Mouse (Mus musculus): ENCODE data around the gene Slc26a3. TPM values are rescaled to one million over a fixed set of nuclear protein-coding genes. Genes with fewer than 3 reads are reported as not detected.

Slc26a3 gene
- polyA plus RNA-seq, 2 experiments, result 0.02 to 0.18 TPM

DNA sequence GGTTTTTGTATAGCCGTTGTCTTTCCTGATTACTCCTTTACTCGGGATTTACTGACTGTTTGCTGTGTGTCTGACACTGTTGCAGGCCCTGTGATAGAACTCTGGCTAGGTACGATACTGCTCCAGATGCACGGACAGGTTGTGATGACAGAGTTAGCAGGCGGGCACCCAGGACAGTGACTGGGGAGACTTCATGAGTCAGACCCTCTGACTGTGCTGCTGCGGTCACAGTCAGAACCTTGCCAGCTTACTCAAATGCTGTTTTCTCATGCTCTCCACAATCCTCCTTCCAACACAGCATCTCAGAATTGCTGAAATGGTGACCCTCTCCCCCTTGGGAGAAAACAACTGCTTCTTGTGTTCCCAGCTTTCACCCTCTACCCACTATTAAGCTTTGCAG lies 117.8 kb downstream of the Slc26a3 start:
- TF ChIP-seq EP300 (IDR thresholded peaks at IDR 0.05; ENCODE audit: low read depth) (no peak), CTCF (IDR thresholded peaks at IDR 0.05; ENCODE audit: low read depth) (no peak)
- Histone ChIP-seq H3K9me3 (ENCODE audit: control insufficient read depth, low read length) (no peaks in the 10 kb centered on the region), H3K36me3 (replicated peaks; ENCODE audit: control insufficient read depth, insufficient read depth, low read depth) (no peaks in the 10 kb centered on the region), H3K27me3 (ENCODE audit: control insufficient read depth, insufficient read depth, low read length) (no peaks in the 10 kb centered on the region; the same call in 1 of the 2 replicates), H3K4me3 (ENCODE audit: insufficient read depth in 1 of 2, low read depth in 2 of 2, low read length in 2 of 2) (no peak overlapping the region), H3K4me1 (replicated peaks; ENCODE audit: control insufficient read depth in 2 of 2, insufficient read depth in 2 of 2, low read length in 1 of 2) (no peaks in the 10 kb centered on the region), H3K9ac (replicated peaks) (no peak overlapping the region), H3K27ac (no peak overlapping the region), H3K4me2 (ENCODE audit: low read depth) (no peak overlapping the region)
- no peak for DNase-seq (ENCODE audit: low read depth in 3 of 3, low spot score in 3 of 3)
- 59% methylated on average over 6 of the region's 6 CpGs for WGBS (ENCODE audit: insufficient replicate concordance)
- no peak for ATAC-seq (ENCODE audit: insufficient read depth)

DNA sequence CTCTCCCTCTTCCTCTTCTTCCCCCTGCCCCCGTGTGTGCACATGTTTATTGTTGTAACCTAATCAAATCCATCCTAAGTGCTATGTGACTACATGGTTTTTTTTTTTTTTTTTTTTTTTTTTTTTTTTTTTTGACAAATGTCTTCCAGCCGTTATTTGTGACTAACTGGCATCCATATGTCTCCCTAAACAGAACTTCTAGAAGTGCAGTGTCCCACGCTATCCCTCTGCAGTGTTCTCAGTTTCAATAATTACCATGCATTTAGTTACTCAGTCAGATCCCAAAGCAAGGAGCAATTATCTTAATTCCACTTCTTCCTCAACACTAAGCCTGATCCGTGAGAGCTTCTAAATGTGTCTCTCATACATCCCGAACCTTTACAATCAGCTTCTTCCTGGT lies 120.5 kb downstream of the Slc26a3 start:
- Histone ChIP-seq H3K4me1 (replicated peaks; ENCODE audit: control insufficient read depth in 2 of 2, insufficient read depth in 2 of 2, low read length in 1 of 2) (no peaks in the 10 kb centered on the region), H3K9me3 (ENCODE audit: control insufficient read depth, low read length) (no peaks in the 10 kb centered on the region), H3K9ac (replicated peaks) (no peak overlapping the region), H3K4me3 (ENCODE audit: insufficient read depth in 1 of 2, low read depth in 2 of 2, low read length in 2 of 2) (no peak overlapping the region), H3K27me3 (ENCODE audit: control insufficient read depth, insufficient read depth, low read length) (no peaks in the 10 kb centered on the region), H3K27ac (no peak overlapping the region), H3K36me3 (replicated peaks; ENCODE audit: control insufficient read depth, insufficient read depth, low read depth) (no peaks in the 10 kb centered on the region), H3K4me2 (ENCODE audit: low read depth) (no peak overlapping the region)
- 51% methylated on average over 5 of the region's 5 CpGs for WGBS (ENCODE audit: insufficient replicate concordance)
- TF ChIP-seq CTCF (IDR thresholded peaks at IDR 0.05; ENCODE audit: low read depth) (no peak), EP300 (IDR thresholded peaks at IDR 0.05; ENCODE audit: low read depth) (no peak)
- ATAC-seq (ENCODE audit: insufficient read depth) (no peak), DNase-seq (ENCODE audit: low read depth in 3 of 3, low spot score in 3 of 3) (no peak)

DNA sequence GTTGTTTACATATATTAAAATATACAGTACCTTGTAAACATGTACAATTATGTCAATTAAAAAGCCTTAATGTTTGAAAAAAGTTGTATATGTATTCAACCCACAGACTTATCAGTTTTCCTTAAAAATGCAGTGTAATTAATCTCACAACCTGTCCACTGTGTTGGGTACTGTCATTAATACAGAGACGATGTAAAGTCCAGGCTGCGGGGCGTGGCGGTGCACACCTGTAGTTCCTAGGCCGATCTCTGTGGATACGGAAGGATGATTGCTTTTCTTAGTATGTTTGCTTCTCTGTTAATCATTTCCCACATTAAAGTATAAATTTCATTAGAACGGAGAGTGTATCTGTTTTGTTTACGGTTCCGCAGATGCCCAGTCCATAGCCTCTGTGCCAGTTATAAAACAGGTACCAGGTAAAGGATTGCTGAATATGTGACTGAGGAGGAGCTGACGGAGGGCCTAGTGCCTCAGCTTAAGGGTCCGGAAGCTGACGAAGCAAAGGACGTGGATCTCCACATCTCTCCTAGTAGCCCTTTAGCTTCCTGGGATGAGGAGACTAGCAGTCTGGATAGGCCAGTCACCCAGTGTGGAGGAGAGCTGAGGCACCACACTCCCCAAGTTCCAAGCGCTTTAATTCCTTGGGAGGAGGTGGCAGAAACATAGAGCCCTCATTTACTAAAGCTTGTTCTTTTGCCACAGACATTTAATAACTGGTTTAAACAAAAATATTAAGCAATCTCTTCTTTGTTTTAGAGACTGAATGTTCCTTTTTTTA lies 122.2 kb downstream of the Slc26a3 start:
- ATAC-seq (ENCODE audit: insufficient read depth), result no peak
- H3K9me3 ChIP-seq (ENCODE audit: control insufficient read depth, low read length), result no peaks in the 10 kb centered on the region
- H3K27ac ChIP-seq, result no peak overlapping the region
- DNase-seq (ENCODE audit: low read depth in 3 of 3, low spot score in 3 of 3), result no peak
- H3K4me3 ChIP-seq (ENCODE audit: insufficient read depth in 1 of 2, low read depth in 2 of 2, low read length in 2 of 2), result no peak overlapping the region
- no peaks in the 10 kb centered on the region for H3K4me1 ChIP-seq (replicated peaks; ENCODE audit: control insufficient read depth in 2 of 2, insufficient read depth in 2 of 2, low read length in 1 of 2)
- no peaks in the 10 kb centered on the region for H3K36me3 ChIP-seq (replicated peaks; ENCODE audit: control insufficient read depth, insufficient read depth, low read depth)
- H3K9ac ChIP-seq (replicated peaks), result no peak overlapping the region
- WGBS (ENCODE audit: insufficient replicate concordance), result 77% methylated on average over 14 of the region's 14 CpGs
- no peaks in the 10 kb centered on the region for H3K27me3 ChIP-seq (ENCODE audit: control insufficient read depth, insufficient read depth, low read length)
- no peak overlapping the region for H3K4me2 ChIP-seq (ENCODE audit: low read depth)
- TF ChIP-seq EP300 (IDR thresholded peaks at IDR 0.05; ENCODE audit: low read depth), result no peak
- no peak for TF ChIP-seq CTCF (IDR thresholded peaks at IDR 0.05; ENCODE audit: low read depth)

DNA sequence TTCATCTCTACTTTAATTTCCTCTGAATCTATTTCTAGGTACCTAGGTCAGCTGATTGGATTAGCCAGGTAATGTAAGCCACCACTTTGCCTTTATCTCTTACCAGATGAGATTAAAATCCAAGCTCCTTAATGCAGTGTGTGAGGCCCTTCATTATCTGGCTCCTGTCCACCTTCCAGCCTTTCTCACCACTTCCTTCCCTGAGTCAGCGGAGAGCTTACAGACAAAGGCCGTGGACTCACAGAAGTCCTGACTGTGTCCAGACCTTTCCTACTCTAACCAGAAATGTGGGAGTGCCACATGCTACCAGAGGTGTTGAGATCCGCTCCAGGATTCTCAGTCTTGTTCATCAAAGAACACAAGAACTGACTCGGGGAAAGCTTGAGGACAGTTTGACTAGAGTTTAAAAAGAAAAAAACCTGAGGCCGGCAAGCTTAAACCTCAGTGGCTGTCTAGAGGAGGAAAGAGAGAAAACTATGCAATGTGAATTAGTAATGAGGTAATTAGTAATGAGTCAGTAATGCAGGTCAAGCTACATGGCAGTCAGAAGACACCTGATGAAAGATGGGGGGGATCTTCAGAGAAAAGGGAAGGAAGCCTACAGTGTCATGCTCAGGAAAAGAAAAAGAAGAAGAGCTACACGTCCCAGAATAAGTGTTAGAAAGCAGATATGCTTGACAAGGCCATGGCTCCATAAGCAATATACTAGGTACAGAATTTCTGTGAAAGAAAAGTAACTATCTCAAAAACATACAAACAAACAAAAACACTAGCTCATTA lies 123.2 kb downstream of the Slc26a3 start:
- Histone ChIP-seq H3K4me3 (ENCODE audit: insufficient read depth in 1 of 2, low read depth in 2 of 2, low read length in 2 of 2) (no peak overlapping the region), H3K4me2 (ENCODE audit: low read depth) (no peak overlapping the region), H3K9ac (replicated peaks) (no peak overlapping the region), H3K9me3 (ENCODE audit: control insufficient read depth, low read length) (no peaks in the 10 kb centered on the region), H3K27ac (no peak overlapping the region), H3K36me3 (replicated peaks; ENCODE audit: control insufficient read depth, insufficient read depth, low read depth) (no peaks in the 10 kb centered on the region), H3K27me3 (ENCODE audit: control insufficient read depth, insufficient read depth, low read length) (no peaks in the 10 kb centered on the region), H3K4me1 (replicated peaks; ENCODE audit: control insufficient read depth in 2 of 2, insufficient read depth in 2 of 2, low read length in 1 of 2) (no peaks in the 10 kb centered on the region)
- ATAC-seq (ENCODE audit: insufficient read depth) (no peak), DNase-seq (ENCODE audit: low read depth in 3 of 3, low spot score in 3 of 3) (no peak)
- TF ChIP-seq CTCF (IDR thresholded peaks at IDR 0.05; ENCODE audit: low read depth) (no peak), EP300 (IDR thresholded peaks at IDR 0.05; ENCODE audit: low read depth) (no peak)
- 30% methylated on average over 6 of the region's 6 CpGs for WGBS (ENCODE audit: insufficient replicate concordance)

DNA sequence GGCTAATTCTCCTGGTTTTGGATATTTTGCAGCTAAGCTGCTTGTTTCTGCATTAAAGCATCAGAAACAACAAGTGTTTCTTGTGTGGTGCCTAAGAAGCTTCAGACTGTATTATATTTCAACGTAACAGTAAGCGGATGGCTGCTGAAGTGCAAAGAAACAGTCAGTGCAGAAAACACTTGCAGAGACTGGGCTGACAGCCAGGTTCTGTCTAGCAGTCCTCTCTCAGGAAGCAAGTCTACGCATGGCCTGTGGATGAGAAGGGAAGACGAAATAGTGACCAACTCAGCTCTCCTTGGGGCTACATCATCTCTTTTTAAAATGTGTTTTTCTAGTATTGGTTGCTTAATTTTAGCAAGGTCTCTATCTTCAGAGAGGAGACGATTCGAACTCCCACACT lies 129.4 kb downstream of the Slc26a3 start:
- no peak overlapping the region for H3K27ac ChIP-seq
- no peak for ATAC-seq (ENCODE audit: insufficient read depth)
- no peak overlapping the region for H3K9ac ChIP-seq (replicated peaks)
- no peak overlapping the region for H3K4me3 ChIP-seq (ENCODE audit: insufficient read depth in 1 of 2, low read depth in 2 of 2, low read length in 2 of 2)
- H3K4me2 ChIP-seq (ENCODE audit: low read depth), result no peak overlapping the region
- TF ChIP-seq EP300 (IDR thresholded peaks at IDR 0.05; ENCODE audit: low read depth) (no peak), CTCF (IDR thresholded peaks at IDR 0.05; ENCODE audit: low read depth) (no peak)
- DNase-seq (ENCODE audit: low read depth in 3 of 3, low spot score in 3 of 3), result no peak
- no peaks in the 10 kb centered on the region for H3K36me3 ChIP-seq (replicated peaks; ENCODE audit: control insufficient read depth, insufficient read depth, low read depth)
- WGBS (ENCODE audit: insufficient replicate concordance), result 69% methylated on average over 6 of the region's 6 CpGs
- no peaks in the 10 kb centered on the region for H3K9me3 ChIP-seq (ENCODE audit: control insufficient read depth, low read length)
- no peaks in the 10 kb centered on the region for H3K27me3 ChIP-seq (ENCODE audit: control insufficient read depth, insufficient read depth, low read length)
- H3K4me1 ChIP-seq (replicated peaks; ENCODE audit: control insufficient read depth in 2 of 2, insufficient read depth in 2 of 2, low read length in 1 of 2), result no peaks in the 10 kb centered on the region
